Mouse (Mus musculus) spleen, embryonic (tissue): Measurements from ENCODE around the gene Igsf9.

Experiments used
- CTCF ChIA-PET: fragments of 350-600 bp; sonication (Branson Sonifier 250); formaldehyde crosslinking; loops from one replicate; lab custom pipeline; 2022; lab: Charles Lee

Igsf9 gene

DNA sequence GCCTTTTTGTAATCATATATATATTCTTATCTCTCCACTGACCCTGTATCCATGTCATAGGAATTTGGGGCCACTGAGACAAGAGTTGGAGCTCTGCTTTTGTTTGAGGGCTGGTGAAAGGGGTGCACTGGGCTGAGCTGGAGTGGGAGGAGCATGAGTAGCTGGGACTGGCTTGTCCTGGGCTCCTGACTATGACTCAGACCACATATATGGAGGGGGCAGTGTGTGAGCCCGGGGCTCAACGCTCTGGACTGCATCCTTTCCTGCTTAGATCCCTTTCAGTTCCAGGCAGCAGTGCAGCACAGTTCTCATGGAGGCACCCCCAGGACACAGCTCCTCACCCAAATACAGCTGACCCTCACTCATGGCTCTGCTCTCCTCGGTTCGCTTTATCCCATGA is 64.5 kb downstream of the Igsf9 start:
- CTCF ChIA-PET, result no interaction called here
